Mouse (Mus musculus): ENCODE data around the gene Cdh23.
A peak's percentile ranks its signal among the peaks of the same experiment; 100 is the strongest.

Gene Cdh23

DNA sequence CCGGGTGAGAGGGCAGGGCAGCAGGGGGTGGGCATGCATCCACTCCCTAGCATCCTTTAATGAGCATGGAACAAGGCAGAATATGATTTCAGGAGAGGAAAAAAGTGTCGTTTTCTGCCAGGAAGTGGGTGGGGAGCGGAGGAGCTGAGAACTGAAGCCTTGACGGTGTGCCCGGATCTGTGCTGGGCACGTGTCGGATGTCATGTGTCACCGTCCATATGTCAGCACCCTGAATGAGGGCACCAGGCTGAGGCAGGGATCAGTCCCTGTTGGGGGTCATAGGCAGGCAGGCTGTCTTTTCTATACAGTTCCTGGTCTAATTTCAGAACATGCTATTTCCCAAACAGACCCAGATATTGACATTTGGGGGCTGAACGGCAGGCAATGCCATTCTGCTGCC lies 61.9 kb downstream of the Cdh23 start:
- DNase-seq, result peak; percentile 58

- DNase-seq, result no peak
These were observed 70.2 kb downstream of the Cdh23 start for GRCm38 (mm10) chr10:60626086-60626485.

DNA sequence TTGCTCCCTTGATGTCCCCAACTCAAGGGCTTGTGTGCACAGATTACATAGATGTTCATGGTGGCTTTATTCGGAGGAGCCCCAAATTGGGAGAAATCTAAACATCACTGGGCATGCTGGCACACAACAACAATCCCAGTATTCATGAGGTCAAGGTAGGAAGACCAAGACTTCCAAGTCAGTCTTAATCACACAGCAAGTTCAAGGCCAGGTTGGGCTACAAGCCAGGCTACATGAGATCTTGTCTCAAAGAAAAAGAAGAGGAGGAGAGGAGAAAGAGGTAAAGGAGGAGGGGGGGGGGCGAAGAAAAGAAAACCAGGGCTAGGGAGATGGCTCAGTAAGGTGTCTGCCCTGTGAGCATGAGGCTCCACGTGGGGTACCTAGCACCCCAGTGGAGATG lies 70.8 kb downstream of the Cdh23 start:
- DNase-seq, result no peak

- DNase-seq, result no peak
These were observed 71.3 kb downstream of the Cdh23 start for GRCm38 (mm10) chr10:60624945-60625344.

DNA sequence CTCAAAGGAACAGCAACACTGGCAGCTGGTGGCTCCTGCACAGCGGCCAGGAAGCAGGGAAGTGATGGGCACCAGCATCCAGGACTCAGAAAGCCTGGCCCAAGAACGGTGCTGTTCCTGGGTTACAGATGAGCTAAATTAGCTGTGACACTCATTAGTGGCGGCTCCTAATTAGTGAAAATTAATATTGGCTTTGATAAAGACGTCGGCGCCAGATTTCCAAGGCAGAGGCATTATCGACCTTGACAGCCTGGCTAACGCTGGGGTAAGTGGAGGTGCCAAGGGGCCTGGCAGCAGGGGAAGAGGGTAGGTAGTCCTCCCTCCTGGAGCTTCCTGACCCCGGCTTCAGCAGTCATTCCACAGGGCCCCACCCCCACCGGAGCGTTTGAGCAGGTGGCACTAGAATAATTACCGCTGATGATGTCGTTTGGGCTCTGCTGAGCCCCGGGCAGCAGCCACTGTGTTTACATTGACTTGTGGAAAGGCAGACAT lies 72.0 kb downstream of the Cdh23 start:
- no peak for DNase-seq

GRCm38 (mm10) chr10:60622836-60623235 lies 73.5 kb downstream of the Cdh23 start:
- no peak for DNase-seq

- no peak for DNase-seq
These were observed 74.7 kb downstream of the Cdh23 start for GRCm38 (mm10) chr10:60621470-60622170.

- DNase-seq, result no peak
These were observed 80.4 kb downstream of the Cdh23 start for GRCm38 (mm10) chr10:60615898-60616297.

GRCm38 (mm10) chr10:60612893-60613292 lies 83.4 kb downstream of the Cdh23 start:
- no peak for DNase-seq

- DNase-seq, result no peak
These were observed 89.1 kb downstream of the Cdh23 start for GRCm38 (mm10) chr10:60607166-60607565.

GRCm38 (mm10) chr10:60606661-60607060 lies 89.6 kb downstream of the Cdh23 start:
- no peak for DNase-seq

GRCm38 (mm10) chr10:60602235-60602634 lies 94.1 kb downstream of the Cdh23 start:
- no peak for DNase-seq

- peak; percentile 15 for DNase-seq
These were observed 101.1 kb downstream of the Cdh23 start for GRCm38 (mm10) chr10:60595166-60595565.

- DNase-seq, result peak; percentile 24
These were observed 103.3 kb downstream of the Cdh23 start for GRCm38 (mm10) chr10:60592881-60593575.

GRCm38 (mm10) chr10:60591281-60591680 lies 105.0 kb downstream of the Cdh23 start:
- DNase-seq, result no peak

GRCm38 (mm10) chr10:60590241-60590640 lies 106.0 kb downstream of the Cdh23 start:
- no peak for DNase-seq

GRCm38 (mm10) chr10:60585691-60586090 lies 110.6 kb downstream of the Cdh23 start:
- DNase-seq, result no peak

- no peak for DNase-seq
These were observed 113.3 kb downstream of the Cdh23 start for GRCm38 (mm10) chr10:60582956-60583355.

- DNase-seq, result no peak
These were observed 115.6 kb downstream of the Cdh23 start for GRCm38 (mm10) chr10:60580666-60581065.

GRCm38 (mm10) chr10:60578738-60579538 lies 117.4 kb downstream of the Cdh23 start:
- DNase-seq, result no peak

DNA sequence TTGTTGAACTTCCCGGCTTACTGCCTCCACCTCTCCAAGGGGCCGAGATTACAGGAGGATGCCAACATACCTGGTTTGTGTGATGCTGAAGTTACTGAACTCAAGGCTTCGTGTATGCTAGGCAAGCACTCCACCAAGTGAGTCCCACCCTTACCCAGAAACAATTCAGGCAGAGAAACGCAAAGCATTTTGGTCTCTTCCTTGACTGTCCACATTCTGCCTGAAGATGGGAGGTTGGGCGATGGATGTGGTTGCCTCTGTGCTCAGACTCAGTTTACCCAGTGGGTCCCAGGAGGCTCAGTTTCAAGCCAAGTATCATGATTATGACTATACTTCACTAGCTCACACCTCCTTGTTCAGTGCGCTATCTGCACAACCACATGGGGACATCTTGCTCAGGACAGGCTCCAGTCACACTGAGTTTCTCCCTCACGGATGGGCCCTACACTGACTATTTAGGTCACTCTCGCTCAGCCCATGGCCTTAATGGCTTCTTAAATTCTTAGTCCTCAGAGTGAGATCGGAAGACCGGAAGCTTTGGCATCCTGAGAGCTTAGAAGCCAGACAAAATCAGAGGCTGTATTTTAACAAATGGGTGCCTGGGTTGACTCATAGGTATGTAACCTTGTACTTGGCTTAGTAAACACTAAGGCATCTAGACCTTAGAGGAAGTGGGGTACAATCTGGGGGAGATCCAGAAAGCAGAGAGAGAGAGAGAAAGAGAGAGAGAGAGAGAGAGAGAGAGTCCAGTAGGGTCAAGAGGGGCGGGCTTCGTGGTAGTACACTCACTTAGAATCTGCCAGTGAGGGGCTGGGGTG lies 118.2 kb downstream of the Cdh23 start:
- DNase-seq, result no peak

- no peak for DNase-seq
These were observed 119.0 kb downstream of the Cdh23 start for GRCm38 (mm10) chr10:60577125-60577919.

All from right cerebral cortex, adult 18-20 months (tissue).